Mouse (Mus musculus) lung, postnatal 25 days (tissue): ENCODE data around the gene Pde4d.
A peak's percentile ranks its signal among the peaks of the same experiment; 100 is the strongest.

ENCODE experiments used
- DNase-seq: peaks from one replicate; pipeline ENCODE4 v3.0.0; 2022; ENCODE audit warnings: low spot score

The Pde4d gene

GRCm38 (mm10) chr13:109823307-109824031, 1373.7 kb downstream of the Pde4d start:
- peak; percentile 24 for DNase-seq

- no peak for DNase-seq
Observed at GRCm38 (mm10) chr13:109825891-109826290, 1376.1 kb downstream of the Pde4d start.

GRCm38 (mm10) chr13:109827341-109827740, 1377.6 kb downstream of the Pde4d start:
- DNase-seq: no peak

GRCm38 (mm10) chr13:109827909-109828308, 1378.2 kb downstream of the Pde4d start:
- no peak for DNase-seq

GRCm38 (mm10) chr13:109829444-109829843, 1379.7 kb downstream of the Pde4d start:
- DNase-seq: no peak

- no peak for DNase-seq
Observed at GRCm38 (mm10) chr13:109834935-109835334, 1385.2 kb downstream of the Pde4d start.

- DNase-seq: no peak
Observed at GRCm38 (mm10) chr13:109837453-109837852, 1387.7 kb downstream of the Pde4d start.

GRCm38 (mm10) chr13:109837921-109838320, 1388.2 kb downstream of the Pde4d start:
- DNase-seq: no peak

GRCm38 (mm10) chr13:109840251-109840650, 1390.5 kb downstream of the Pde4d start:
- no peak for DNase-seq

- DNase-seq: no peak
Observed at GRCm38 (mm10) chr13:109841140-109841822, 1391.5 kb downstream of the Pde4d start.

GRCm38 (mm10) chr13:109842982-109843381, 1393.2 kb downstream of the Pde4d start:
- DNase-seq: no peak

- DNase-seq: no peak
Observed at GRCm38 (mm10) chr13:109844828-109845227, 1395.1 kb downstream of the Pde4d start.

GRCm38 (mm10) chr13:109863826-109864225, 1414.1 kb downstream of the Pde4d start:
- DNase-seq: peak; percentile 16

- peak; percentile 12 for DNase-seq
Observed at GRCm38 (mm10) chr13:109864311-109864710, 1414.6 kb downstream of the Pde4d start.

- DNase-seq: no peak
Observed at GRCm38 (mm10) chr13:109880392-109880791, 1430.6 kb downstream of the Pde4d start.

GRCm38 (mm10) chr13:109881161-109881857, 1431.6 kb downstream of the Pde4d start:
- peak; percentile 61 for DNase-seq

GRCm38 (mm10) chr13:109883636-109884035, 1433.9 kb downstream of the Pde4d start:
- DNase-seq: no peak

- no peak for DNase-seq
Observed at GRCm38 (mm10) chr13:109884812-109885211, 1435.1 kb downstream of the Pde4d start.

GRCm38 (mm10) chr13:109888293-109888692, 1438.5 kb downstream of the Pde4d start:
- no peak for DNase-seq

GRCm38 (mm10) chr13:109891194-109891909, 1441.6 kb downstream of the Pde4d start:
- no peak for DNase-seq

- DNase-seq: no peak
Observed at GRCm38 (mm10) chr13:109891910-109892265, 1442.1 kb downstream of the Pde4d start.
